Mouse (Mus musculus) Muller cell, postnatal 12 days (primary cell): ENCODE measurements around the gene Il2rg.

Source experiments
- DNase-seq: peaks from one replicate; pipeline ENCODE4 v3.0.0-alpha.2; 2015; ENCODE audit errors: inconsistent ontology term

Gene Il2rg

DNA sequence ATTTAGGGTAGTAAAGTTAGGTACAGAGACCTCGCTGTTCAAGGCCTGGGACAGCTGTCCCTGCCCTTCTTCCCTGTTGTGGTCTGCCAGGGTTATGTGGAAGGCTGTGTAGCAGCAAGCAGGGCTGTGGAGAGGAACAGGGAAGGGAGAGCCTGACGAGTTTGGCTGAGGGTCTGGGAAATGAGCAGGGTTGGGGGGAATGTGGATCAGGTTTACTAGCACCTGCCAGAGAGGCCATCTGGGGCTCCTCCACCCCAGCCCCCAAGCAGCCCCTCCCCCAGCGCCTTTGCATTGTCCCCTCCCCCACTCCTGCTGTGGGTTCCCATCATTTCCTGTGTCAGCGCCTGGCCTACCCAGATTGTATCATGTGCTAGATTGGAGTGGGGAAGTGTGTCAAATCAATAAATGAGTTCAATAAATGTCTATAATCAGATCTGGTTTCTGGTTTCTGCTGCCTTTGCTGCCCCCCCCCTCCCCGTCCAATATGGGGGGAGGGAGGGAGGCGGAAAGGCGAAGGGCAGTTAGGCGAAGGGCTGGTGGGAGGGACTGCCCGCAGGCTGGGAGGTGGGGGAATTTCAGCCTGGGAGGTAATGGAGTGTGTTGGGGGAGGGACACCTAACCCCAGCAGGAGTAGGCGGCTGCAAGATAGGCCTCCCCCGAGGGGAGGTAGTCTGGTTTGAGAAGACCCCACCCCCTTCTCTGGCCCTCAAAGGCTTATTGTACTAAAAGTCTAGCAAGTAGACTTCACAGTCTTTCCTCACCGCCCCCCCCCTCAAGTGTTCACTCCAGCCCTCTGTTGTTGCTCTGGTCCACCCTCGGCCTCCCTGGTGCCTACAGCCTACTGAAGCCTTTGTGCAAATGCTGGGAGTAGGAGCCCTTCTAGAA, 7.4 kb downstream of the Il2rg start:
- no peak for DNase-seq

DNA sequence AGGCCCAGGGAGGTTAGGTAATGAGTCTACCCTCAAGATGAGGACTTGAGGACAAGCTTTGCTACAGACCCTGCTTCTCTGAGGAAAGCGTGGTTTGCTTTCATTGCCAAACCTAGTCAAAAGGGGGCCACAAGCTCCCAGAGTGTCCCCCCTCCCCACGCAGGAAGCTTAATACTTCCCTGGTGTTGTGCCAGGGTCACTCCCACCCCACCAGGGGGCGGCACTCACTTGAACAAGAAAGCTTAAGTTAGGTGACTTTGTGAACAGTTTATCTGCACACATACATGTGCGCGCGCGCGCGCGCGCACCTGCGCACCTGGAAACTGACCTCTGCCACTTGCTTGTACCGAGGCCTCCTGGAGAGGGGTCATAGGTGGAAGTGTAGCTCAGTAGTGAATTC, 11.5 kb downstream of the Il2rg start:
- DNase-seq: peak; percentile 7

DNA sequence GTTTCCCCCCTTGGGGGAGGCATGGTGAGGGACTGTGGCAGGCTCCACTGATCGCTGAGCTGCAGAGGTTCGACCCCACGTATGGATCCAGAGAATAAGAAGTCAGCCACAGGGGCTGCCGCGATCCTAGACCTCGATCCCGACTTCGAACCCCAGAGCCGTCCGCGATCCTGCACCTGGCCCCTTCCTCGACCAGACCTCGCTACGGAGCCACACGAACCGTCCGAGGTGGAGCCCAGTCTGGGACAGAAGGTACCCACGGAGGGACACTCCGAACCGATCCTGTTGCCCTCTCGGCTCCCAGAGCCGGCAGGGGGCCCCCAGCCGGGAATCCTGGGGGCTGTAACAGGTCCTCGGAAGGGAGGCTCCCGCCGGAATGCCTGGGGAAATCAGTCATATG, 13.3 kb downstream of the Il2rg start:
- peak; percentile 16 for DNase-seq

- DNase-seq: peak; percentile 84
Measured at GRCm38 (mm10) chrX:101253952-101254729, 13.9 kb downstream of the Il2rg start, which contains the start of gene Foxo4. Gene Foxo4 (plus strand): TSS chrX:101254528.

DNA sequence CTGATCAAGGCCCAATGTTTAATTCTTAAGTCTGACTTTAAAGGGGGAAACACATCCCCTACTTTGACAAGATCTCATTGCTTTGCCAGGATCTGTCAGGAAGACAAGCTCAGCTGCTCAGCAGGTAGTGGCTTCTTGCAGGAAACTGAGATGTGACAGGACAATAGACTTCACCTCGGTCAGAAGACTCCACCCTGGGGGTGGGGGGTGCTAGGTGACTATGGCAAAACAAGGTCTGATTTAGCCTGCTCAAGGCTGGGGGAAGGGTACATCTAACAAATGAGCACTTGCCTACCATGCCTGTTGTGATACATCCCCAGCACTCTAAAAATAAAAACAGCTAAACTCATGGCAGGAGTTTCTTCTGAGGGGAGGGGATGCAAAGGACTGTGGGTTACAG, 23.0 kb downstream of the Il2rg start:
- DNase-seq: no peak

GRCm38 (mm10) chrX:101222796-101223162, 45.3 kb downstream of the Il2rg start:
- no peak for DNase-seq

DNA sequence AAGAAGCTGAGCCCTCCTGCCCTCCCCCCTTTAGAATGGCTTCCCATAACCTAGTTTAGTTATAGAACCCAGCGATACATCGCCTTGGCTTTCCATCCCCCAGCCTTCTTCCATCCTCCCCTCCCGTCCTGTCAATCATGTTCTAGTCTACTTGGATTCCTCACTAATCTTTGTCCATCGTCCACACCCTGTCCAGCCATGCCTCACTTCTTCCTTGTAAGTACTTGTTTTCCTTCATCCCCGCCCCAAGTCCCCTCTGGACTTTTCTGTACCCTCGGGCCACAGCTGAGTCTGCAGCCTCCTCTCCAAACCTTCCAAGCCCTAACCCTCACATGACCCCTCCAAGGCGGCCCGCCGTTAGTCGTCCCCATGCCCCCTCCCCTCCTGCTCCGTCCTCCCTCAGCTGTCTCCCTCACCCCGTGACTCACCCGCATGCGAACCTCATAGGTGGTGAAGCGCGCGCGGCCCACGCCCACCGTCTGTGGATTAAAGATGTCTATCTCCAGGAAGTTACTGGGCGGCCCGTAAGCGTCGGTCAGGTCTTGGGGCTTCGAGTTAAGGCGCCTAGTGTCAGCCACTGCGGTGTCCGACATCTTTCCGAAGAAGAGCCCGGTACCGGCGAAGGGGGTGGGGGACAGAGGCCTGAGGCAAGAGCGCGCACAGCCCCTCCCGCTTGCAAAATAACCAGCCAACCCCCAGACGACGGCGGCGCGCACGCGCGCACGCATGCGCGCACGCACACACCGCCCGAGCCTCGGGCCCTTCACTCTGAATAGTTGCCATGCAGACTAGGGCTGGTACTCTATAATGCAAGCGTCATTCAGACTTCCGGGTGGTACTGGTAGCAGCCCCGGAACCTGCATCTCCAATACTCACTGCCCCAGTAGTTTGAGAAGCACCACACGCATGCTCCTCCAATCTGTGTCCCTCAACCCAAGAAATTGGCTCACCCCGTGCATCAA, 45.9 kb downstream of the Il2rg start, which contains the start of gene Snx12:
Gene Snx12, minus strand, starts transcription at position 730 of the 962 bp plus-strand sequence.
- peak; percentile 94 for DNase-seq
